ENCODE assay signal across 9 mouse cellular contexts in the genomic region with DNA sequence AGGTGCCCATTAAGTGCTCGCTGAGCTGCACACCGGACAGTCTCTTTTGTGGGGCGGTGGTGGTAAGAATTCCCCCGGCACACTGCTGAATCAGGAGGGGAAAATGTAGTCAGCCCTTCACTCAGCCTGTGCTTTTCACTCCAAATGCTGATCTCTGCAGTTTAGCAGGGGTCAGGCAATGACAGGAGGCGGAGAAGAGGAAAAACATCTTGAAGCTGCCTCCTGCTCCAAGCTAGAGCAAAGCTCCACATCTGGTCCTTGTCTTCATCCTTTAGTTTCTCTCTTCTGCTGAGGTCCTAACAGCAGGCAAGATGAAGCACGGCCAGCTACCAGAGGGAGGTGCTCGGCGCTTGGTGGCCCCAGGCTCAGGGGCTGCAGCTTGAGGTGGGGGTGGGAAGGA. TPM values are rescaled to one million over a fixed set of nuclear protein-coding genes. Genes with fewer than 3 reads are reported as not detected.
DNase-seq lines count a peak whose midpoint lies in the region; ATAC-seq and TF ChIP-seq lines count a peak whose summit lies in the region.
"Had no signal": no experiment of that assay in that cellular context is flagged by ENCODE, and none has a peak within 500 bp of the region (broad histone marks: within the 10 kb centered on the region; RNA-seq: fewer than 3 reads in every experiment).

No protein-coding gene starts in this region.

- peaks cover 29% of the 10 kb centered on the region for H3K4me1 ChIP-seq in lung, embryonic 14.5 days (ENCODE audit: insufficient read depth)
- peaks cover 5% of the 10 kb centered on the region for H3K4me1 ChIP-seq in lung, adult 2 months (ENCODE audit: control insufficient read depth, insufficient read depth, low read length)
- peaks cover 0 to 25% of the 10 kb centered on the region in 2 experiments; a peak in 2 of 4 replicates for H3K4me1 ChIP-seq in liver, embryonic 14.5 days (replicated peaks; ENCODE audit: control insufficient read depth in 2 of 2, insufficient read depth in 2 of 2, low read length in 1 of 2)
- H3K4me1 ChIP-seq in stomach, postnatal 0 days (replicated peaks; ENCODE audit: control insufficient read depth, insufficient read depth): peaks cover 5% of the 10 kb centered on the region; the same call in 1 of the 2 replicates

- no peak overlapping the region for H3K4me3 ChIP-seq in lung, embryonic 14.5 days (ENCODE audit: low read depth, low read length)
- no peak overlapping the region for H3K4me3 ChIP-seq in lung, adult 2 months (replicated peaks; ENCODE audit: extremely low read depth, low read depth, low read length)
- no peak overlapping the region for H3K4me3 ChIP-seq in liver, embryonic 14.5 days (ENCODE audit: insufficient read depth in 1 of 2, low read depth in 2 of 2, low read length in 2 of 2)
- no peak overlapping the region for H3K4me3 ChIP-seq in stomach, postnatal 0 days (ENCODE audit: low read depth, low read length)

- no peak for TF ChIP-seq EP300 in liver, embryonic 14.5 days (IDR thresholded peaks at IDR 0.05; ENCODE audit: low read depth)
- no peak for TF ChIP-seq EP300 in stomach, postnatal 0 days (optimal IDR thresholded peaks at IDR 0.05)

- H3K27ac ChIP-seq in lung, embryonic 14.5 days (ENCODE audit: low read depth): peak overlapping the region; percentile 1; the same call in 1 of the 2 replicates
- no peak overlapping the region for H3K27ac ChIP-seq in liver, embryonic 14.5 days
- no peak overlapping the region for H3K27ac ChIP-seq in stomach, postnatal 0 days (replicated peaks)

- TF ChIP-seq POLR2A in lung, adult 2 months (IDR thresholded peaks at IDR 0.05; ENCODE audit: borderline replicate concordance, extremely low read depth, low read depth, low read length): no peak

- 32% methylated on average over 8 of the region's 8 CpGs for WGBS in lung, embryonic 14.5 days
- WGBS in lung, adult 2 months: 70% methylated on average over 8 of the region's 8 CpGs
- WGBS in liver, embryonic 14.5 days (ENCODE audit: insufficient replicate concordance): 66% methylated on average over 8 of the region's 8 CpGs
- WGBS in stomach, postnatal 0 days: 51% methylated on average over 8 of the region's 8 CpGs

- no peak overlapping the region for H3K9ac ChIP-seq in lung, embryonic 14.5 days
- H3K9ac ChIP-seq in liver, embryonic 14.5 days (replicated peaks): no peak overlapping the region
- H3K9ac ChIP-seq in stomach, postnatal 0 days (ENCODE audit: low read length): no peak overlapping the region

- peak overlapping the region; percentile 10; the same call in 1 of the 2 replicates for H3K4me2 ChIP-seq in lung, embryonic 14.5 days
- H3K4me2 ChIP-seq in liver, embryonic 14.5 days (ENCODE audit: low read depth): no peak overlapping the region
- no peak overlapping the region for H3K4me2 ChIP-seq in stomach, postnatal 0 days (replicated peaks; ENCODE audit: low read depth)

- ATAC-seq in lung, embryonic 14.5 days (ENCODE audit: insufficient read depth): peak; percentile 83
- ATAC-seq in liver, embryonic 14.5 days (ENCODE audit: insufficient read depth): 0 out of 2 replicates have a peak, but pooled peaks have one; percentile 7
- peak; percentile 47; the same call in 1 of the 2 replicates for ATAC-seq in stomach, postnatal 0 days (ENCODE audit: low FRiP score, low TSS enrichment)
- ATAC-seq in erythroid progenitor cell, adult 5-6 weeks (replicated peaks; ENCODE audit: low FRiP score, poor library complexity, severe bottlenecking): no peak

- TF ChIP-seq CTCF in lung, embryonic 14.5 days (IDR thresholded peaks at IDR 0.05; ENCODE audit: low read depth): peak; percentile 34
- no peak for TF ChIP-seq CTCF in lung, adult 2 months (IDR thresholded peaks at IDR 0.05; ENCODE audit: insufficient read depth, low read length)
- no peak for TF ChIP-seq CTCF in liver, embryonic 14.5 days (IDR thresholded peaks at IDR 0.05; ENCODE audit: low read depth)
- TF ChIP-seq CTCF in stomach, postnatal 0 days (IDR thresholded peaks at IDR 0.05; ENCODE audit: low read depth): peak; percentile 47

- DNase-seq in lung, embryonic 14.5 days: peak; percentile 90
- no peak for DNase-seq in lung, adult 2 months
- DNase-seq in kidney, adult 18-20 months: peak; percentile 15
- DNase-seq in liver, embryonic 14.5 days (ENCODE audit: low read depth in 3 of 3, low spot score in 3 of 3): no peak
- no peak for DNase-seq in stomach, postnatal 0 days (ENCODE audit: low spot score)
- DNase-seq in layer of hippocampus, postnatal 10 days (ENCODE audit: low spot score in 2 of 2): no peak
- DNase-seq: cerebellum, adult 9-11 months; layer of hippocampus, adult 9-11 months had no signal

- no peaks in the 10 kb centered on the region for H3K36me3 ChIP-seq in lung, embryonic 14.5 days (ENCODE audit: insufficient read depth)
- H3K36me3 ChIP-seq in liver, embryonic 14.5 days (replicated peaks; ENCODE audit: control insufficient read depth, insufficient read depth, low read depth): no peaks in the 10 kb centered on the region
- no peaks in the 10 kb centered on the region for H3K36me3 ChIP-seq in stomach, postnatal 0 days (ENCODE audit: control insufficient read depth, insufficient read depth, low read length)

- no peaks in the 10 kb centered on the region for H3K27me3 ChIP-seq in lung, embryonic 14.5 days (ENCODE audit: insufficient read depth, low read length)
- no peaks in the 10 kb centered on the region for H3K27me3 ChIP-seq in liver, embryonic 14.5 days (ENCODE audit: control insufficient read depth, insufficient read depth, low read length)
- H3K27me3 ChIP-seq in stomach, postnatal 0 days (ENCODE audit: control insufficient read depth, insufficient read depth, low read length): no peaks in the 10 kb centered on the region

- no peaks in the 10 kb centered on the region for H3K9me3 ChIP-seq in lung, embryonic 14.5 days (ENCODE audit: low read depth, low read length)
- H3K9me3 ChIP-seq in liver, embryonic 14.5 days (ENCODE audit: control insufficient read depth, low read length): no peaks in the 10 kb centered on the region
- no peaks in the 10 kb centered on the region for H3K9me3 ChIP-seq in stomach, postnatal 0 days (ENCODE audit: control insufficient read depth, low read length)

RNA-seq across cellular contexts. Expression of gene Lrmda, which starts 36.1 kb away (rescaled TPM):
- 0.35 and 1.1 TPM in 2 replicates for polyA plus RNA-seq in lung, embryonic 14.5 days (2014; fragmentation: Nextera tagmentation; extraction: Ambion mirVana)
- 1.3 and 1.8 TPM in 2 replicates for polyA plus RNA-seq in lung, adult 2 months (2012; rRNA removed)
- polyA plus RNA-seq in liver, embryonic 14.5 days (2012; rRNA removed): 0.05 and 0.18 TPM in 2 replicates
- polyA plus RNA-seq in liver, embryonic 14.5 days (2014; fragmentation: Nextera tagmentation; extraction: Ambion mirVana): 0.22 and 0.76 TPM in 2 replicates
- 0.39 and 0.46 TPM in 2 replicates for polyA plus RNA-seq in stomach, postnatal 0 days (2015; fragmentation: Nextera tagmentation; extraction: Ambion mirVana)
- 12.2 TPM in 1 of 2 replicates, not detected in the other for total RNA-seq in erythroid progenitor cell, adult 5-6 weeks (2015; ENCODE audit: low replicate concordance)
- not detected in 2 replicates for total RNA-seq in erythroid progenitor cell, adult 5-6 weeks (2017; ENCODE audit: low replicate concordance)
- total RNA-seq in layer of hippocampus, postnatal 10 days (2021): under 1 TPM; 0.57 to 0.62 TPM

Comparison
In these comparisons a context has a peak if more than half of its experiments do, and no peak if none do; other contexts are left out.
1. DNase-seq: peak in lung, embryonic 14.5 days (single experiment) and kidney, adult 18-20 months (single experiment); none in lung, adult 2 months (single experiment), liver, embryonic 14.5 days (0 of 3), stomach, postnatal 0 days (single experiment) and layer of hippocampus, postnatal 10 days (0 of 2).
2. CTCF ChIP-seq: peak in lung, embryonic 14.5 days (single experiment) and stomach, postnatal 0 days (single experiment); none in lung, adult 2 months (single experiment) and liver, embryonic 14.5 days (single experiment).